Mouse (Mus musculus) G1E (cell line): ENCODE measurements around the gene Bola3. TPM values are rescaled to one million over a fixed set of nuclear protein-coding genes. Genes with fewer than 3 reads are reported as not detected.
"Not testable (repeated sequence)": the region's sequence is repeated elsewhere in the genome, so short reads cannot be mapped to it uniquely, and the experiment has no call there.

ENCODE experiments used
- ATAC-seq: 2 replicates; pipeline ENCODE4 v1.8.0; 2016; ENCODE audit warnings: mild to moderate bottlenecking; ENCODE audit not compliant: insufficient number of reproducible peaks, poor library complexity, low FRiP score, severe bottlenecking; ENCODE audit errors: extremely low read depth
- DNase-seq: peaks from one replicate; pipeline ENCODE4 v3.0.0; 2012; ENCODE audit warnings: low spot score
- H3K27me3 ChIP-seq: 2 replicates; pipeline ENCODE4 v1.6.1; 2012; ENCODE audit warnings: mild to moderate bottlenecking, low read length, inconsistent platforms; ENCODE audit not compliant: insufficient read depth
- H3K36me3 ChIP-seq: replicated peaks from 2 replicates; pipeline ENCODE3; 2012; ENCODE audit warnings: mild to moderate bottlenecking, inconsistent platforms
- H3K4me1 ChIP-seq: 2 replicates; pipeline ENCODE4 v1.6.1; 2012; ENCODE audit warnings: low read depth, low read length, inconsistent platforms, mixed read lengths; ENCODE audit not compliant: insufficient read depth
- H3K4me3 ChIP-seq: 2 replicates; pipeline ENCODE4 v1.5.1; 2012; ENCODE audit warnings: low read depth, mild to moderate bottlenecking, inconsistent platforms, low read length, moderate library complexity, mixed read lengths
- H3K9me3 ChIP-seq: replicated peaks from 2 replicates; pipeline ENCODE4 v1.6.1; 2012; ENCODE audit warnings: inconsistent platforms
- CTCF ChIP-seq: IDR thresholded peaks from 2 replicates; pipeline ENCODE4 v1.5.1; 2012; ENCODE audit warnings: low read depth, low read length, inconsistent platforms, mixed read lengths
- GATA1 ChIP-seq: IDR thresholded peaks from 2 replicates; pipeline ENCODE4 v1.6.1; 2012; ENCODE audit warnings: borderline replicate concordance, low read length, inconsistent platforms, mixed read lengths
- GATA2 ChIP-seq: IDR thresholded peaks from 2 replicates; pipeline ENCODE4 v1.6.1; 2012; ENCODE audit warnings: low read depth, low read length, inconsistent platforms, borderline replicate concordance
- POLR2AphosphoS5 ChIP-seq: IDR thresholded peaks from 2 replicates; pipeline ENCODE4 v1.6.1; 2012; ENCODE audit warnings: low read depth, low read length, inconsistent platforms; ENCODE audit not compliant: insufficient replicate concordance
- TAL1 ChIP-seq: conservative IDR thresholded peaks from 2 replicates; pipeline ENCODE4 v1.6.1; 2012; ENCODE audit warnings: low read depth, low read length, inconsistent platforms, mixed read lengths
- polyA plus RNA-seq: library from polyadenylated mRNA; stranded (reverse); fragments of >175 nt; gene quantifications from 2 replicates; pipeline ENCODE4 v1.2.3, GENCODE M21; 2012
- total RNA-seq, 2 experiments: library from RNA; stranded (forward) in 1 of 2; stranded (reverse) in 1 of 2; fragments of 200-1000 nt in 1 of 2; fragments of >200 nt in 1 of 2; fragmentation: Nextera tagmentation in 1 of 2; gene quantifications; 2 replicates each; pipeline ENCODE4 v1.2.3; 2014 to 2017

Gene Bola3
- total and polyA plus RNA-seq, 3 experiments = 60.6 to 191 (median 109) TPM

DNA sequence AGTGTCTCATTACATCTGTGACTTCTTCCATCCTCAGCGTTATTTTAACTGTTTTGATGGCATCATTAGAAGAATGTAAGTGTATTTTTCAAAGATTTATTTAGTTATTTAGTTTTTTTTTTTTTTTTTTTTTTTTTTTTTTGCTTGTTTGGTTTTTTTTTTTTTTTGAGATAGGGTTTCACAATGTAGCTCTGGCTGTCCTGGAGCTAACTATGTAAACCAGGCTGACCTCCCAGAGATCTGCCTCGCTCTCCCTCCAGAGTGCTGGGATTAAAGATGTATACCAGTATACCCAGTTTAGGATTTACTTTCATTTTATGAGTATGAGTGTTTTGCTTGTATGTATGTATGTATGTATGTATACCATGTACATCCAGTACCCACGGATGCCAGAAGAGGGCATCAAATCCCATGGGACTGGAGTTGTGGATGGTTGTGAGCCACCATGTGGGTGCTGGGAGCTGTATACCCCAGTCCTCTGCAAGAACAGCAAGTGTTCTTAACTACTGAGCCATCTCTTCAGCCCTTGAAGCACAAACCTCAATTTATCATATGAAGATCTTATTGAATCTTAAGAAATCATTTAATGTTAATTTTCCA, 21.3 kb upstream of the Bola3 start:
- DNase-seq = no peak
- no peak for ATAC-seq
- H3K4me3 ChIP-seq = peak overlapping the region; percentile 82; the same call in 1 of the 2 replicates
- H3K4me1 ChIP-seq = peaks cover 34% of the 10 kb centered on the region
- H3K9me3 ChIP-seq = no peaks in the 10 kb centered on the region
- H3K36me3 ChIP-seq = peaks cover 55% of the 10 kb centered on the region
- TF ChIP-seq GATA2 = no peak
- no peak for TF ChIP-seq TAL1
- no peak for TF ChIP-seq GATA1
- no peak for TF ChIP-seq CTCF
- no peak for TF ChIP-seq POLR2AphosphoS5
- no peaks in the 10 kb centered on the region for H3K27me3 ChIP-seq

DNA sequence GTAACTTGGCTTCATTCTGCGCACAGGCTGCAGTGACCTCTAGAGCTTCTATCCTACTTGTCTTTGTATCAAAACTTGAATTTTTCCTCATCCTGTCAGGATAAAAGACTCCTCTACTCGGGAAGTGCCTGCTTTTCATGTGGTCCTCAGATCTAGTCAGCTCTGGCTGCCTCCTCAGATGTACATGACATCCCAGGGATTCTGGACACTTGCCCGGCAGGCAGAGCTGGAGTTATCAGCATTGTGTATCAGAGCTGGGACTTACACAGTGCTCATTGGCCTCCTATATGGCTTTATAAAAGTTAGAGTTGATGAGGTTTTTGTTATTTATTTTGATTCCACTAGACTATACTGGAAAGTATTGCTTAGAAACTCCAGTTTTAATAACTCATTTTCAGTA, 7.6 kb upstream of the Bola3 start:
- H3K27me3 ChIP-seq = no peaks in the 10 kb centered on the region
- H3K9me3 ChIP-seq = no peaks in the 10 kb centered on the region
- H3K4me1 ChIP-seq = peaks cover 3% of the 10 kb centered on the region; the same call in 1 of the 2 replicates
- TF ChIP-seq GATA2 (no peak), GATA1 (no peak), TAL1 (no peak), CTCF (no peak), POLR2AphosphoS5 (no peak)
- ATAC-seq (no peak), DNase-seq (no peak)
- H3K4me3 ChIP-seq = no peak overlapping the region
- peaks cover 75% of the 10 kb centered on the region for H3K36me3 ChIP-seq

DNA sequence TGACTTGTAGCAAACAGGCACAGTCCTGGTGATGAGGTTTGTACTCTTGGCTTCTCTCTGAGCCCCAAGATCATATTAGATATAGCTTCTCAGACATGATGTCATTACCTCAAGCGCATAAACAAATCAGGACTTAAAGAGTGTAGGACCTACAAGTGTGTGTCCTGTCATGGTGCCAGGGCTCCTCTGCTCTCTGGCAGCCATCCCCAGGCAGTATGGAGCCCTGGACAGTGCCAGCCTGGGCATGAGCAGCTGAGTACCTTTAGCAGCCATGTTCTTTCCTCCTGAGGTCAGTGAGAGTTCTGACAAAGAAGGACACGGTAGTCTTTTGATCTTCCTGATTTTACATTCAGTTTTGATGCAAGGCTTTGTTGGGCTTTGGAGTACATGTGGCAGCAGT, 6.0 kb upstream of the Bola3 start:
- peaks cover 11% of the 10 kb centered on the region for H3K4me1 ChIP-seq

DNA sequence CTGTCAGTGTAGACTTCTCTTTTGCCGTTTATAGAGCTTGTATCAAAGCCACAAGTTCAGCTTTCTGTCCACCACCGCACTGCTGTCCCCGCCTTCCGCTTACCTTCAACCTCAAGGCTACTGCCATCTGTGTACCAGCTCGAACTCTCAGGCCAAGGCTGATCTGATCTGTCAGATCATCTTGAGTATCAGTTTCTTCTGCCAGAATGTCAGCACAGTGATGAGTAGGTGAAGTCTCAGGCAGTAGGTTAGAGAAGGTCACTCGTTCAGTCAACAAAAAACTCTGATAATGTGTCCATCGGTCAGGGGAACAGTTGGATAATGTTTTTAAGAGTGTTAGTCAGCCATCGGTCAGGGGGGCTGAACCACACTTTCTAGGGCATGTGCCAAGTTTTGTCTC, 3.7 kb upstream of the Bola3 start:
- not testable (repeated sequence) for DNase-seq, ATAC-seq, H3K27me3 ChIP-seq, H3K4me3 ChIP-seq, H3K9me3 ChIP-seq
- Histone ChIP-seq H3K4me1 (peaks cover 28% of the 10 kb centered on the region), H3K36me3 (peaks cover 60% of the 10 kb centered on the region)

More for the DNA sequence above, 6.0 kb upstream of the Bola3 start:
- TF ChIP-seq TAL1 (no peak), GATA2 (no peak), GATA1 (no peak), POLR2AphosphoS5 (no peak), CTCF (no peak)
- no peaks in the 10 kb centered on the region for H3K27me3 ChIP-seq
- DNase-seq = no peak
- H3K4me3 ChIP-seq = no peak overlapping the region
- peaks cover 68% of the 10 kb centered on the region for H3K36me3 ChIP-seq
- ATAC-seq = no peak
- H3K9me3 ChIP-seq = no peaks in the 10 kb centered on the region

GRCm38 (mm10) chr6:83347916-83348315, 1.0 kb upstream of the Bola3 start:
- peaks cover 56% of the 10 kb centered on the region for H3K36me3 ChIP-seq

DNA sequence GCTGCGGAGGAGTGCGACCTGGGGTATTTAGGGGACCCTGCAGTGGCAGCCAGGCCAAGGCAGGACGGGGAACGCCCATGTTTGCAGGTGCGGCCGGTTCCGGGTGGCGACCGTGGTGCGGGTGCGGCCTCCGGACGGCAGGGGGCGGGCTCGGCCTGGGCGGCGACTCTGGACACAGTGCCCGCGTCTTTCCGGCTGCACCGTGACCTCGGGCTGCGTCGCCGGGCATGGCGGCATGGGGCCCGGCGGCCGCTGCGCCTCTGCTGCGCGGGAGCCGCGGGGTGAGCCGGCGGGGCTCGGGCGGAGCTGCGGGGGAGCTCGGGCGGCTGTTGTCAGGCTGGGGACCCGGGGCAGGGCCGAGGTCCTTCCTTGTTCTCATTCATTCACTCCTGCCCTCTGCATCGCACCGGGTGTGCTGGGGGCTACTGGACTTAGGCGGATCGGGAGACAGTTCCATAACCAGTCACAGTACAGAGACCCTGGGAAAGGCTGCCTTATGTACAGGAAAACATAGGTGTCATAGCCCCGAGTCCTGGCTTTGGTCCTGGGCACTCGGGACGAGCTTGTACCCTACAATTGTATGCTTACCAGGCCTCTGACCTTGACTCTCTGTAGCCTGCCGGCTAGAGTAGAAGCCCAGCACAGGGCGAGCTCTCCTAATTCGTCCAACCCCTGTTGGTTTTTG, 469 bp downstream of the Bola3 start:
- Histone ChIP-seq H3K4me3 (peak overlapping the region; percentile 82), H3K4me1 (peaks cover 65% of the 10 kb centered on the region), H3K36me3 (peaks cover 59% of the 10 kb centered on the region), H3K27me3 (no peaks in the 10 kb centered on the region), H3K9me3 (no peaks in the 10 kb centered on the region)
- ATAC-seq = peak; percentile 24; the same call in 1 of the 2 replicates
- TF ChIP-seq CTCF (peak; percentile 76; the same call in 1 of the 2 replicates), POLR2AphosphoS5 (no peak; the same call in 1 of the 2 replicates)
- peak; percentile 91 for DNase-seq

More at GRCm38 (mm10) chr6:83347916-83348315, 1.0 kb upstream of the Bola3 start:
- Histone ChIP-seq H3K4me1 (peaks cover 53% of the 10 kb centered on the region), H3K9me3 (no peaks in the 10 kb centered on the region), H3K4me3 (peak overlapping the region; percentile 2; the same call in 1 of the 2 replicates), H3K27me3 (no peaks in the 10 kb centered on the region)
- ATAC-seq = no peak
- TF ChIP-seq GATA2 (no peak), CTCF (no peak), POLR2AphosphoS5 (no peak), TAL1 (no peak), GATA1 (no peak)
- no peak for DNase-seq
